12 mouse cellular contexts compared by ENCODE assay signal in the genomic region with DNA sequence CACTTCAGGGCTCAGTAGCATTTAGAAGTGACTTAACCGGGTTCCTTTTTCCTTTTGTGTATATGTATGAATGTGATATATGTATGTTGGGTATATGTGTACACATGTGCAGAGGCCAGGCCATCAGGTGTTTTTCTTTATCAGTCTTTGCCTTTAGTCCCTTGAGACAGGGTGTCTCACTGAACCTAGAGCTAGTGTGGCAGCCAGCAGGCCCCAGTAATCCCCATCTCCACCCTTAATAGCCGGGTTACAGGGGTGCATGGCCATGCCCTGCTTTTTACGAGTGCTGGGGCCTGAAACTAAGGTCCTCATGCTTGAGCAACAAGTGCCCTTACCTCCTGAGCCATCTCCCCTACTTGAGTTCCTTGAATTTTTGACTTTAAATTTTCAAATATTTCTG.
"Had no signal": no experiment of that assay in that cellular context is flagged by ENCODE, and none has a peak within 500 bp of the region (broad histone marks: within the 10 kb centered on the region; RNA-seq: fewer than 3 reads in every experiment).

No protein-coding gene starts in this region.

- H3K36me3 ChIP-seq: limb, embryonic 13.5 days; neural tube, embryonic 15.5 days had no signal

- ATAC-seq: intestine, embryonic 16.5 days had no signal

- H3K9me3 ChIP-seq: limb, embryonic 13.5 days; neural tube, embryonic 15.5 days had no signal

- H3K9ac ChIP-seq: limb, embryonic 13.5 days; neural tube, embryonic 15.5 days had no signal

- DNase-seq: kidney, adult 8-10 months; kidney, postnatal 36 days; layer of hippocampus, adult 9-11 months; layer of hippocampus, postnatal 36 days; left cerebral cortex, postnatal 4 days; lung, adult 18-20 months; midbrain, embryonic 14.5 days had no signal

- H3K27ac ChIP-seq: limb, embryonic 13.5 days; neural tube, embryonic 15.5 days; stomach, postnatal 0 days had no signal

- H3K4me3 ChIP-seq: limb, embryonic 13.5 days; myocyte; neural tube, embryonic 15.5 days had no signal

- H3K4me2 ChIP-seq: limb, embryonic 13.5 days; neural tube, embryonic 15.5 days had no signal

- H3K27me3 ChIP-seq: limb, embryonic 13.5 days; neural tube, embryonic 15.5 days had no signal
